Mouse (Mus musculus): ENCODE data around the gene Meox1.

GRCm38 (mm10) chr11:101847509-101847908 is 46.7 kb downstream of the Meox1 start:
- TF ChIP-seq CTCF (IDR thresholded peaks at IDR 0.05; ENCODE audit: low read depth, low read length): no peak
- TF ChIP-seq GATA1 (IDR thresholded peaks at IDR 0.05; ENCODE audit: borderline replicate concordance, low read length): no peak
